Mouse (Mus musculus) lung, embryonic 14.5 days (tissue): Measurements from ENCODE around the gene Fam168b. TPM values are rescaled to one million over a fixed set of nuclear protein-coding genes. Genes with fewer than 3 reads are reported as not detected.

Experiments used
- ATAC-seq: fragments of 200-750 bp; cut with Nextera tagmentation; 2 replicates; pipeline ENCODE4 v1.8.0; 2017; ENCODE audit warnings: mild to moderate bottlenecking, moderate TSS enrichment, moderate library complexity; ENCODE audit not compliant: insufficient read depth
- DNase-seq: peaks from one replicate; pipeline ENCODE4 v3.0.0-alpha.2; 2015
- H3K27ac ChIP-seq: fragments of 300-500 bp; sonication (generic); 2 replicates; pipeline ENCODE4 v1.5.1; 2014; ENCODE audit warnings: low read depth, mild to moderate bottlenecking, moderate library complexity
- H3K27me3 ChIP-seq: fragments of 300-500 bp; sonication (generic); 2 replicates; pipeline ENCODE4 v1.6.1; 2014; ENCODE audit warnings: low read length, control low read depth; ENCODE audit not compliant: insufficient read depth
- H3K36me3 ChIP-seq: fragments of 300-500 bp; sonication (generic); 2 replicates; pipeline ENCODE4 v1.6.1; 2014; ENCODE audit warnings: control low read depth; ENCODE audit not compliant: insufficient read depth
- H3K4me1 ChIP-seq: fragments of 300-500 bp; sonication (generic); 2 replicates; pipeline ENCODE4 v1.6.1; 2014; ENCODE audit warnings: antibody characterized with exemption, control low read depth; ENCODE audit not compliant: insufficient read depth
- H3K4me2 ChIP-seq: fragments of 300-500 bp; sonication (generic); 2 replicates; pipeline ENCODE4 v1.6.1; 2014; ENCODE audit warnings: mild to moderate bottlenecking
- H3K4me3 ChIP-seq: fragments of 300-500 bp; sonication (generic); 2 replicates; pipeline ENCODE4 v1.5.1; 2014; ENCODE audit warnings: low read depth, low read length
- H3K9ac ChIP-seq: fragments of 300-500 bp; sonication (generic); 2 replicates; pipeline ENCODE4 v1.6.1; 2014
- H3K9me3 ChIP-seq: fragments of 300-500 bp; sonication (generic); 2 replicates; pipeline ENCODE4 v1.6.1; 2016; ENCODE audit warnings: low read depth, low read length, control low read depth
- CTCF ChIP-seq: IDR thresholded peaks from 2 replicates; pipeline ENCODE4 v1.5.1; 2016; ENCODE audit warnings: antibody characterized with exemption, low read depth
- WGBS: fragments of 180-500 bp; shearing (Covaris S2); extraction: QIAGEN DNeasy Blood & Tissue Kit; methylation state at CpG from one replicate; pipeline ENCODE4 v1.1.7; 2014; 5-methylcytosine and 5-hydroxymethylcytosine counted together
- polyA plus RNA-seq: library from polyadenylated mRNA; unstranded; fragments of >200 nt; fragmentation: Nextera tagmentation; extraction: Ambion mirVana; gene quantifications from 2 replicates; pipeline ENCODE4 v1.2.1, GENCODE M21; 2014

Gene Fam168b
- polyA plus RNA-seq, 1 experiment from 2014 or later, result 86.0 TPM

DNA sequence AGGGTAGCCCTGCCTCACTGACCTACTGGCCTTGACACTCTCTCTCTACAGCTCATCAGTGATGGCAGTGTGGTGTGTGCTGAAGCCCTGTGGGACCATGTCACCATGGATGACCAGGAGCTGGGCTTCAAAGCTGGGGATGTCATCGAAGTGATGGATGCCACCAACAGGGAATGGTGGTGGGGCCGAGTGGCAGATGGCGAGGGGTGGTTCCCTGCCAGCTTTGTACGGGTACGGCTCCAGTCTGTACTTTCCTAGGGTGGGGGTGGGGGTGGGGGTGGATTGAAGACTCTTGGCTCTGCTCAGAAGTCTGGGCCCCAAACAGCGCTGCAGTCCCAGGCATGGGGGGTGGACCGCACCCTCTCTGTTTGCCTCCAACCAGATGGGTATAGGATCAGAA lies 38.0 kb downstream of the Fam168b start:
- Histone ChIP-seq H3K27me3 (no peaks in the 10 kb centered on the region), H3K4me1 (0 out of 2 replicates have a peak, but pooled peaks cover 3% of the 10 kb centered on the region), H3K9ac (no peak overlapping the region), H3K9me3 (no peaks in the 10 kb centered on the region), H3K4me3 (no peak overlapping the region), H3K27ac (no peak overlapping the region), H3K4me2 (no peak overlapping the region), H3K36me3 (peaks cover under 1% of the 10 kb centered on the region; the same call in 1 of the 2 replicates)
- ATAC-seq (no peak), DNase-seq (no peak)
- 75% methylated on average over 7 of the region's 7 CpGs for WGBS
- TF ChIP-seq CTCF, result no peak

DNA sequence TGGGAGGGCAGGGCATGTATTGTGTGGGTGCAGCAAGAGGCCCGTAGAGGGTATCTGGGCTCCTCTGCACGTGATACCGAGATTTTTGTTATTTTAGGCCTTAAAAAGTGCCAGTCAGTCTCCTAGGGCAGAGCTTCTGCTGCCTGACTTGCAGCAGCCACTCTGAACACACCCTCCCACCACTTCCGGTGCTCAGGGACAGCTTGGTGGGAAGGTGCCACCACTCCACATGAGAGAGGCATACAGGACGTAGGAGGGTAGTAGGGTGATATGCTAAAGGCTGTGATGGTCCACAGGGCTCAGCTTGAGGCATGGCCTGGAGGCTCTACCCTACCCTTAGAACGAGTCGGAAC lies 40.6 kb downstream of the Fam168b start:
- peak overlapping the region; percentile 64 for H3K4me3 ChIP-seq
- DNase-seq (peak; percentile 39), ATAC-seq (no peak)
- H3K27ac ChIP-seq, result no peak overlapping the region
- 28% methylated on average over 7 of the region's 7 CpGs for WGBS
- no peak for TF ChIP-seq CTCF
- H3K4me1 ChIP-seq, result 0 out of 2 replicates have a peak, but pooled peaks cover 3% of the 10 kb centered on the region
- H3K9me3 ChIP-seq, result no peaks in the 10 kb centered on the region
- peak overlapping the region; percentile 93 for H3K4me2 ChIP-seq
- H3K27me3 ChIP-seq, result no peaks in the 10 kb centered on the region
- H3K9ac ChIP-seq, result peak overlapping the region; percentile 57
- H3K36me3 ChIP-seq, result no peaks in the 10 kb centered on the region

DNA sequence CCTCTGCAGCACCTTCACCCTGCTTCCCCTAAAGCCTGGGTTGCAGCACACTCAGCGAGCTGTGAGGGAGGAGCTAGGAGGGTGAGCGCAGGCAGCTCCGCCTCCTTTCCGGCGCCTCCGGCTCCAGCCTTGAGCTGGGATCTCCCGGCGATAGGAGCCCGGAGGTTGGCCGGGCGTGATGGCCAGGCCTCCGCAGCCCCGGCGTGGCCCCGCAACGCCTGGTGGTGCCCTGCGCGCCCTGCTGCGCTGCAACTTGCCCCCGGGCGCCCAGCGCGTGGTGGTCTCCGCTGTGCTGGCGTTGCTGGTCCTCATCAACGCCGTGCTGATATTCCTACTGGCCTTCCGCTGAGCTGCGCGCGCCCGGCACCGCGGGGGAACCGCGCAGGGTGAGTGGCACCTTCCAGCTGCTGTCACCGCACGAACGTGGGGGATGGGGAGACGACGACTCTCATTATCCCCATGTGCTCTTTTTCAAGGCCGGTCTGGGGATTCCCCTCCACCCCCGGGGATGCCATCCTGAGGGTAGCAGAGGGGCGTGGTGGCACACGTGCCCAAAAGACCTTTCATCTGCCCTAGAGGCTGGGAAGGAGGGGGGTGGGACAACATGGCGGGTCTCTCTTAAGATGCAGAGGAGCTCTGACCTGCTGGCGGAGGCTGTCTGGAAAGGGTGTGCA lies 41.1 kb downstream of the Fam168b start:
- ATAC-seq (peak; percentile 88), DNase-seq (peak; percentile 86)
- Histone ChIP-seq H3K9me3 (no peaks in the 10 kb centered on the region), H3K27ac (no peak overlapping the region), H3K36me3 (no peaks in the 10 kb centered on the region), H3K4me3 (peak overlapping the region; percentile 64), H3K4me2 (peak overlapping the region; percentile 93), H3K9ac (peak overlapping the region; percentile 57), H3K4me1 (0 out of 2 replicates have a peak, but pooled peaks cover 3% of the 10 kb centered on the region), H3K27me3 (no peaks in the 10 kb centered on the region)
- WGBS, result under 1% methylated on average over 47 of the region's 47 CpGs
- no peak for TF ChIP-seq CTCF

DNA sequence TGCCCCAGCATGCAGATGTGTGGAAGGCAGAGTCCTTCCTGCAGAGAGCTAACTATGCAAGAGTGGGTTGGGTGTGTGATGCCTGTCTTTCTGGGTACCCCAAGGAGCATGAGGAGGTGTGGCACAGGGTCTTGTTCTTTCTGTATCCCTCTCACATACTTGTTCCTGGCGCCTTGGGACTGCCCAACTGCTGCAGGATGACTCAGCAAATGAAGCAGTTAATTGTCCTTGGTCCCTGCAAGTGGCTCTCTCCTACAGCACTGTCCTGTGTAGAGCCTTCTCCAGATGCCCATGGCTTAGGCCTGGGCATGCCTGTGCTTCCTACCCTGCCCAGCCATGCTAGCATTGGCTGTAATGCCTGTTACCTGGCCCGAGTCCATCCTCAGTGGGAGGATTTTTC lies 43.7 kb downstream of the Fam168b start:
- DNase-seq (no peak), ATAC-seq (no peak)
- H3K27ac ChIP-seq, result no peak overlapping the region
- H3K27me3 ChIP-seq, result no peaks in the 10 kb centered on the region
- no peak overlapping the region for H3K9ac ChIP-seq
- TF ChIP-seq CTCF, result no peak
- no peaks in the 10 kb centered on the region for H3K36me3 ChIP-seq
- no peak overlapping the region for H3K4me2 ChIP-seq
- no peaks in the 10 kb centered on the region for H3K4me1 ChIP-seq
- H3K4me3 ChIP-seq, result no peak overlapping the region
- WGBS, result 63% methylated on average over 2 of the region's 2 CpGs
- no peaks in the 10 kb centered on the region for H3K9me3 ChIP-seq

DNA sequence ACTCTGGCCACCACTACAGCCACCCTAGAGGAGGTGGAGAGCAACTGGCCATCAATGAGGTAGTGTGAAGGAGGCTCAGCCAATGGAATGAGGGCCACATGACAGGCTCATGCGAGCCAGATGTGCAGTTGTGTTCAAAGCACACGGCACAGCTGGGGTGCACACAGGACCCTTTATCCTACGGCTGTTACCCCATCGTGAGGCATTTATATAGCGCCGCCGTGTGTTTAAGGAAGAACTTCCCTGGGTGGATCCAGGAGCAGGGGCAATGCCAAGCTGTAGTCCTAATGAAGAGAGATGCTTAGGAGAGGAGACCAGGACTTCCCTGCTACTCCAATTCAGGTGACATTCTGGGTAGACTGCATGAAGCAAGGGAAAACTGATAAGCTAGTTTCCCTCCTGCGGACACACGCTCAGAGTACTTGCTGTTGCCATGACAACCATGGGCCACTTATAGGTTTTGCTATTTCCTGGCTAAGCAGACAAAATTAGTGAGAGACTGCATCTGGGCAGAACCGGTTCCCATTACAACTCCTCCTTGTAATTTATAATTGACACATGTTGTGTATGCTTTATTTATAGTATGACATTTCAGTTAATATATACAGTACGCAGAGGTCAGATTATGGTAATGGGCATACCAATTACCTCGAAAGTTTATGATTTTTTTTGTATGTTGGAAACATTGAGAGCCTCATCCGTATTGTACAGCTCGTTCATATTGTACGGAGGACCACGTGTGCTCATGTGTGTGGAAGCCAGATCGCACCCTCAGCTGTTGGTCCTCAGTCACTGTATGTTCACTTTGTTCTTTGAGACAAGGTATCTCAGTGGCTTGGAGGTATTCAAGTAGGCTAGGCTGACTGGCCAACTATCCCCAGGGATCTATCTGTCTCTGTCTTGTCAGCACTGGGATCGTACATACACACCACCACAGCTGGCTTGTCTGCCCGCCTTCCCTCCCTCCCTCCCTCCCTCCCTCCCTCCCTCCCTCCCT lies 49.3 kb downstream of the Fam168b start:
- ATAC-seq (peak; percentile 45; the same call in 1 of the 2 replicates), DNase-seq (peak; percentile 81)
- no peak for TF ChIP-seq CTCF
- 50% methylated on average over 19 of the region's 19 CpGs for WGBS
- no peaks in the 10 kb centered on the region for H3K9me3 ChIP-seq
- H3K4me2 ChIP-seq, result no peak overlapping the region
- H3K36me3 ChIP-seq, result no peaks in the 10 kb centered on the region
- H3K27me3 ChIP-seq, result no peaks in the 10 kb centered on the region
- no peak overlapping the region for H3K9ac ChIP-seq
- no peak overlapping the region for H3K27ac ChIP-seq
- H3K4me3 ChIP-seq, result no peak overlapping the region
- H3K4me1 ChIP-seq, result no peaks in the 10 kb centered on the region

DNA sequence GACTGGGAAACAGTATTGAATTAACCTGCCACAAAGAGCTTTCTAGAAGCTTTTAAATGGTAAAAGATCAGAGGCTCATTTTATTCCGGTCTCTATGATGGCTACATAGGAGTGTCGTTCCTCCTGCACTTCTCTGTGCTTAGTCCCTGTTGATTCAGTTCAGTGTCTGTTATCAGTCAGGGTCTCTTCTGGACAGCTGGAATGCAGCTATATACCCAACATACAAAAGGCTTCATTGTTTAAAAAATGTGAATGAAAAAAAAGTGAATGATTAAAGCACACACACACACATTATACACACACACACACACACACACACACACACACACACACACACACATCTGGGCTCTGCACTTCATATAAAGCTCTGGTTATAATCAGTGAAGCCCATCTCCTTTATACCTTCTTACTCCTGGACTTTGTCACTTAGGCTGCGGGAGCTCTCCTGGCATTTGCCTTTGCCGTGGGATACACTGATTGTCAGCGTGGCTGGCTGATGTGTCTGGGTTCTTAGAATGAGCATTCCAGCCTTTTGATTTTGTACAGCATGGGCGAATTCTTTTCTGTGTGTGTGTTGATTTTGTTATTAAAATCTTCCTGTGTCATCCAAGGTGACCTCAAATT lies 59.2 kb downstream of the Fam168b start:
- Histone ChIP-seq H3K9ac (no peak overlapping the region), H3K4me2 (no peak overlapping the region), H3K9me3 (no peaks in the 10 kb centered on the region), H3K36me3 (no peaks in the 10 kb centered on the region), H3K27ac (no peak overlapping the region), H3K4me1 (no peaks in the 10 kb centered on the region), H3K27me3 (no peaks in the 10 kb centered on the region), H3K4me3 (no peak overlapping the region)
- no peak for TF ChIP-seq CTCF
- WGBS, result 39% methylated on average over 6 of the region's 6 CpGs
- DNase-seq (no peak), ATAC-seq (no peak)
